In the genomic region with DNA sequence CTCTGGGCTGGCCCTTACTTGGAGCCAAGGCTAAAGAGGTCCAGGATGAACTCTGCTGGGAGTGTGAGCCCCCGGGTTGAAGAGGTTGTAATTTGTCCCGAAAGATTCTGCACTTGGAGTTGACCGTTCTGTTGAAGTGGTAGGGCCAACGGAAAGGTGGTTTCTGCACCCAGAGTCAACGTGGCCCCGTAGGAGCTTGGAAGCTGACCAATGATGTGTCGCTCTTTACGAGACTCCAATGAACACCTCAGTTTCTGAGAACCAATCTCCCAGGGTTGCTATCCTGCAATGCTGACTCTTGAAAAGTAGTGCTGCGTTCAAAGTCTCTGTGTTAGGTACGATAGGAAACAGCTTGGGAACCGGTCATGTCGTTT, we compare ENCODE assay signal across 8 mouse cellular contexts. TPM values are rescaled to one million over a fixed set of nuclear protein-coding genes. Genes with fewer than 3 reads are reported as not detected.
A peak's percentile ranks its signal among the peaks of the same experiment; 100 is the strongest.
DNase-seq lines count a peak whose midpoint lies in the region; ATAC-seq lines count a peak whose summit lies in the region.

No protein-coding gene starts in this region.

- WGBS in forebrain, embryonic 10.5 days: 11% methylated on average over 12 of the region's 12 CpGs
- WGBS in intestine, embryonic 15.5 days: 3% methylated on average over 12 of the region's 12 CpGs
- WGBS in liver, embryonic 16.5 days (ENCODE audit: insufficient replicate concordance): 1% methylated on average over 12 of the region's 12 CpGs
- 4% methylated on average over 12 of the region's 12 CpGs for WGBS in stomach, embryonic 16.5 days

- H3K4me1 ChIP-seq in forebrain, embryonic 10.5 days: peaks cover 13% of the 10 kb centered on the region
- H3K4me1 ChIP-seq in intestine, embryonic 15.5 days (replicated peaks): peaks cover 5% of the 10 kb centered on the region
- peaks cover 15% of the 10 kb centered on the region for H3K4me1 ChIP-seq in liver, embryonic 16.5 days (ENCODE audit: control insufficient read depth, low read depth, low read length)
- H3K4me1 ChIP-seq in stomach, embryonic 16.5 days (ENCODE audit: control insufficient read depth, insufficient read depth, low read length): peaks cover 14% of the 10 kb centered on the region

- no peaks in the 10 kb centered on the region; the same call in 1 of the 2 replicates for H3K36me3 ChIP-seq in forebrain, embryonic 10.5 days (replicated peaks)
- H3K36me3 ChIP-seq in intestine, embryonic 15.5 days: no peaks in the 10 kb centered on the region
- no peaks in the 10 kb centered on the region for H3K36me3 ChIP-seq in liver, embryonic 16.5 days (ENCODE audit: control insufficient read depth, insufficient read depth)
- no peaks in the 10 kb centered on the region for H3K36me3 ChIP-seq in stomach, embryonic 16.5 days (ENCODE audit: control insufficient read depth, insufficient read depth, low read length)

- ATAC-seq in intestine, embryonic 15.5 days: peak; percentile 46
- 0 out of 2 replicates have a peak, but pooled peaks have one; percentile 4 for ATAC-seq in liver, embryonic 16.5 days (ENCODE audit: low read depth)
- peak; percentile 3; the same call in 1 of the 2 replicates for ATAC-seq in stomach, embryonic 16.5 days (ENCODE audit: insufficient read depth, low FRiP score)

- peak; percentile 8 for DNase-seq in gastrocnemius, adult 18-20 months (ENCODE audit: low spot score)
- DNase-seq in gastrocnemius, postnatal 4 days (ENCODE audit: low spot score in 2 of 2): no peak
- peak; percentile 49 for DNase-seq in adrenal gland, postnatal 14 days
- DNase-seq in forebrain, embryonic 10.5 days (ENCODE audit: extremely low spot score, low spot score): no peak
- no peak for DNase-seq in left cerebral cortex, postnatal 4 days

- H3K9me3 ChIP-seq in forebrain, embryonic 10.5 days: no peaks in the 10 kb centered on the region
- no peaks in the 10 kb centered on the region for H3K9me3 ChIP-seq in intestine, embryonic 15.5 days
- H3K9me3 ChIP-seq in liver, embryonic 16.5 days (replicated peaks; ENCODE audit: control insufficient read depth, low read length): no peaks in the 10 kb centered on the region
- H3K9me3 ChIP-seq in stomach, embryonic 16.5 days (replicated peaks; ENCODE audit: control insufficient read depth, low read length): no peaks in the 10 kb centered on the region

- H3K27ac ChIP-seq in forebrain, embryonic 10.5 days: peak overlapping the region; percentile 95
- H3K27ac ChIP-seq in intestine, embryonic 15.5 days: peak overlapping the region; percentile 81; the same call in 1 of the 2 replicates
- H3K27ac ChIP-seq in liver, embryonic 16.5 days (ENCODE audit: low read length): peak overlapping the region; percentile 37
- H3K27ac ChIP-seq in stomach, embryonic 16.5 days (ENCODE audit: low read length): peak overlapping the region; percentile 79; the same call in 1 of the 2 replicates

- peak overlapping the region; percentile 93 for H3K9ac ChIP-seq in intestine, embryonic 15.5 days
- H3K9ac ChIP-seq in liver, embryonic 16.5 days (ENCODE audit: low read depth, low read length): peak overlapping the region; percentile 91
- peak overlapping the region; percentile 98 for H3K9ac ChIP-seq in stomach, embryonic 16.5 days (ENCODE audit: low read length)

- no peaks in the 10 kb centered on the region for H3K27me3 ChIP-seq in forebrain, embryonic 10.5 days (ENCODE audit: poor library complexity, severe bottlenecking)
- no peaks in the 10 kb centered on the region for H3K27me3 ChIP-seq in intestine, embryonic 15.5 days (replicated peaks)
- H3K27me3 ChIP-seq in liver, embryonic 16.5 days (ENCODE audit: control insufficient read depth, insufficient read depth, low read depth, low read length): no peaks in the 10 kb centered on the region
- H3K27me3 ChIP-seq in stomach, embryonic 16.5 days (ENCODE audit: control insufficient read depth, insufficient read depth, low read length): no peaks in the 10 kb centered on the region

- peak overlapping the region; percentile 91 for H3K4me3 ChIP-seq in forebrain, embryonic 10.5 days
- H3K4me3 ChIP-seq in intestine, embryonic 15.5 days (replicated peaks): peak overlapping the region; percentile 92
- H3K4me3 ChIP-seq in liver, embryonic 16.5 days (ENCODE audit: low read depth, low read length): peak overlapping the region; percentile 94
- peak overlapping the region; percentile 98 for H3K4me3 ChIP-seq in stomach, embryonic 16.5 days (replicated peaks; ENCODE audit: low read length)

- intact Hi-C loops in left cerebral cortex, postnatal 4 days (cut with DNase I): no loop called here

- H3K4me2 ChIP-seq in intestine, embryonic 15.5 days (replicated peaks): peak overlapping the region; percentile 67
- H3K4me2 ChIP-seq in liver, embryonic 16.5 days (ENCODE audit: low read depth, low read length): peak overlapping the region; percentile 75
- peak overlapping the region; percentile 80 for H3K4me2 ChIP-seq in stomach, embryonic 16.5 days (ENCODE audit: low read depth, low read length)

RNA-seq across cellular contexts. Expression of a gene that starts 0.9 kb away (rescaled TPM):
- total RNA-seq in gastrocnemius, adult 18-20 months (2021): 100 to 1,000 TPM; 311 to 329 TPM
- 100 to 1,000 TPM; 312 to 315 TPM for total RNA-seq in gastrocnemius, postnatal 4 days (2021)
- total RNA-seq in adrenal gland, postnatal 14 days (2021): 777 and 832 TPM in 2 replicates
- 166 and 178 TPM in 2 replicates for polyA plus RNA-seq in forebrain, embryonic 10.5 days (2016; fragmentation: Nextera tagmentation; extraction: Ambion mirVana)
- 290 and 308 TPM in 2 replicates for polyA plus RNA-seq in intestine, embryonic 15.5 days (2015; fragmentation: Nextera tagmentation; extraction: Ambion mirVana)
- 147 and 149 TPM in 2 replicates for polyA plus RNA-seq in liver, embryonic 16.5 days (2015; fragmentation: Nextera tagmentation; extraction: Ambion mirVana)
- polyA plus RNA-seq in stomach, embryonic 16.5 days (2015; fragmentation: Nextera tagmentation; extraction: Ambion mirVana): 197 and 205 TPM in 2 replicates
- 10 to 100 TPM; 66.5 to 79.5 TPM for total RNA-seq in left cerebral cortex, postnatal 4 days (2021)

RNA-seq across cellular contexts. Expression of a gene that starts 27.6 kb away (rescaled TPM):
- total RNA-seq in gastrocnemius, adult 18-20 months (2021): under 1 TPM; 0.02 to 0.05 TPM
- total RNA-seq in gastrocnemius, postnatal 4 days (2021): under 1 TPM; 0.10 to 0.12 TPM
- 0.07 and 0.08 TPM in 2 replicates for total RNA-seq in adrenal gland, postnatal 14 days (2021)
- polyA plus RNA-seq in forebrain, embryonic 10.5 days (2016; fragmentation: Nextera tagmentation; extraction: Ambion mirVana): 0.05 TPM in 2 replicates
- polyA plus RNA-seq in intestine, embryonic 15.5 days (2015; fragmentation: Nextera tagmentation; extraction: Ambion mirVana): 0.03 and 0.08 TPM in 2 replicates
- 0.04 and 0.05 TPM in 2 replicates for polyA plus RNA-seq in liver, embryonic 16.5 days (2015; fragmentation: Nextera tagmentation; extraction: Ambion mirVana)
- polyA plus RNA-seq in stomach, embryonic 16.5 days (2015; fragmentation: Nextera tagmentation; extraction: Ambion mirVana): 0.05 and 0.10 TPM in 2 replicates
- 1 to 10 TPM; 1.1 to 1.2 TPM for total RNA-seq in left cerebral cortex, postnatal 4 days (2021)

Comparison
In these comparisons a context has a peak if more than half of its experiments do, and no peak if none do; other contexts are left out.
1. DNase-seq: peak in gastrocnemius, adult 18-20 months (single experiment) and adrenal gland, postnatal 14 days (single experiment); none in gastrocnemius, postnatal 4 days (0 of 2), forebrain, embryonic 10.5 days (single experiment) and left cerebral cortex, postnatal 4 days (single experiment).
2. H3K27ac ChIP-seq: peak in every context shown above with its lines; median percentile 95 in forebrain, embryonic 10.5 days; 81 in intestine, embryonic 15.5 days; 79 in stomach, embryonic 16.5 days; 37 in liver, embryonic 16.5 days.
3. Peak in every context shown above with its lines, with median percentiles within 50 percentile points of each other: H3K4me3 ChIP-seq, ATAC-seq, H3K4me2 ChIP-seq and H3K9ac ChIP-seq.